Mouse (Mus musculus) testis, adult 2 months (tissue): Measurements from ENCODE around the gene Asic2.

Experiments used
- CTCF ChIP-seq: fragments of 200-500 bp; IDR thresholded peaks from 2 replicates; pipeline ENCODE4 v1.5.1; 2012; ENCODE audit warnings: low read depth, mild to moderate bottlenecking, inconsistent platforms, low read length, moderate library complexity; ENCODE audit not compliant: control insufficient read depth, insufficient read depth, insufficient replicate concordance
- POLR2A ChIP-seq: fragments of 200-500 bp; IDR thresholded peaks from 2 replicates; pipeline ENCODE4 v1.6.1; 2012; ENCODE audit warnings: low read depth, mild to moderate bottlenecking, inconsistent platforms, low read length, moderate library complexity; ENCODE audit not compliant: control insufficient read depth

- TF ChIP-seq CTCF (no peak), POLR2A (no peak)
Observed at GRCm38 (mm10) chr11:81405951-81406350, 562.3 kb downstream of the Asic2 start.
